Mouse (Mus musculus): Measurements from ENCODE around the gene Zfp771. TPM values are rescaled to one million over a fixed set of nuclear protein-coding genes. Genes with fewer than 3 reads are reported as not detected.

Zfp771 gene
- polyA plus RNA-seq, 1 experiment = 118 TPM

- no peak; the same call in 1 of the 2 replicates for TF ChIP-seq POLR2A (IDR thresholded peaks at IDR 0.05; ENCODE audit: low read depth, low read length)
- TF ChIP-seq CTCF (IDR thresholded peaks at IDR 0.05; ENCODE audit: extremely low read depth, insufficient read length, insufficient replicate concordance, low read depth, low read length) = no peak
- peak overlapping the region; percentile 61 for H3K27ac ChIP-seq (ENCODE audit: insufficient read depth, low read depth, low read length)
- WGBS = under 1% methylated on average over 136 of the region's 136 CpGs
- peak overlapping the region; percentile 81 for H3K4me3 ChIP-seq (ENCODE audit: low read depth, low read length)
- H3K27me3 ChIP-seq (ENCODE audit: control insufficient read depth, insufficient read depth, low read length) = no peaks in the 10 kb centered on the region
- H3K36me3 ChIP-seq (ENCODE audit: control insufficient read depth, insufficient read depth, low read length) = no peaks in the 10 kb centered on the region; the same call in 1 of the 2 replicates
- no peaks in the 10 kb centered on the region; the same call in 1 of the 2 replicates for H3K4me1 ChIP-seq (ENCODE audit: control insufficient read depth, insufficient read depth, insufficient read length, low read length)
Measured at GRCm38 (mm10) chr7:127253821-127254769, 10.0 kb downstream of the Zfp771 start.

DNA sequence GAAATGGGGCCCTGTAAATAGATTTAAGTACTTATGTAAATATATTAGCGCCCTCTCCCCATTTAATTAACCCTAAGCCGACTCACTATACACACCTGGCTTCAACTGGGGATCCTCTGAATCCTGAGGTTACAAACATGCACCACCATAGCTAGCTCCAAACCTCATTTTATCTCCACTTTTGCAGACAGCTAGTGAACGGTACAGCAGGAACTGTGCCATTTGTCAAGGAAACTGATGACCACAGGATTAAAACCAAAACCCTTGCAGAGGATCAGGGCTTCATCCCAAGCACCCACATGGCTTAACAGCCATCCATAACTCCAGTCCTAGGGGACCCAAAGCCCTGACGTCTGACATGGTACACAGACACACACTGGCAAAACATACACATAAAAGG is 10.9 kb downstream of the Zfp771 start:
- no peaks in the 10 kb centered on the region for H3K27me3 ChIP-seq (ENCODE audit: control insufficient read depth, insufficient read depth, low read length)
- WGBS = 17% methylated on average over 4 of the region's 4 CpGs
- TF ChIP-seq CTCF (IDR thresholded peaks at IDR 0.05; ENCODE audit: extremely low read depth, insufficient read length, insufficient replicate concordance, low read depth, low read length) (no peak), POLR2A (IDR thresholded peaks at IDR 0.05; ENCODE audit: low read depth, low read length) (no peak)
- H3K4me3 ChIP-seq (ENCODE audit: low read depth, low read length) = no peak overlapping the region
- H3K4me1 ChIP-seq (ENCODE audit: control insufficient read depth, insufficient read depth, insufficient read length, low read length) = peaks cover 5% of the 10 kb centered on the region; the same call in 1 of the 2 replicates
- H3K36me3 ChIP-seq (ENCODE audit: control insufficient read depth, insufficient read depth, low read length) = no peaks in the 10 kb centered on the region; the same call in 1 of the 2 replicates
- no peak overlapping the region for H3K27ac ChIP-seq (ENCODE audit: insufficient read depth, low read depth, low read length)

DNA sequence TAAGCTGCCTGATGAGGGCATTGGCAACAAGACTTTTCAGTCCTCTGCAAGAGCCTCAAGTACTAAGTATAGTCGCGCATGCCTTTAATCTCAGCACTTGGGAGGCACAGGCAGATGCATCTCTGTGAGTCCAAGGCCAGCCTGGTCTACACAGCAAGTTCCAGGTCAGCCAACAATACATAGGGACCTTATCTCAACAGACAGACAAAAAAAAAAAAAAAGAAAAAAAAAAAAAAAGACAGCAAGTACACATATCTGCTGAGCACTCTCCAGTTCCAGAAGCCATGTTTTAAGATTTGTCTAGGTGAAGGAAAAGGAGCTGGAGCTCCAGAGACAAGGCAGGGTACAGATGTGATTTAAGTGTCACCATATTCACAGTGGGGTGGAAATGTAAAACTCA is 11.9 kb downstream of the Zfp771 start:
- TF ChIP-seq POLR2A (IDR thresholded peaks at IDR 0.05; ENCODE audit: low read depth, low read length) = no peak
- no peak for TF ChIP-seq CTCF (IDR thresholded peaks at IDR 0.05; ENCODE audit: extremely low read depth, insufficient read length, insufficient replicate concordance, low read depth, low read length)
- no peak overlapping the region for H3K4me3 ChIP-seq (ENCODE audit: low read depth, low read length)
- peaks cover 7% of the 10 kb centered on the region; the same call in 1 of the 2 replicates for H3K4me1 ChIP-seq (ENCODE audit: control insufficient read depth, insufficient read depth, insufficient read length, low read length)
- H3K36me3 ChIP-seq (ENCODE audit: control insufficient read depth, insufficient read depth, low read length) = no peaks in the 10 kb centered on the region
- H3K27me3 ChIP-seq (ENCODE audit: control insufficient read depth, insufficient read depth, low read length) = no peaks in the 10 kb centered on the region
- 91% methylated on average over 2 of the region's 2 CpGs for WGBS
- no peak overlapping the region for H3K27ac ChIP-seq (ENCODE audit: insufficient read depth, low read depth, low read length)

- Histone ChIP-seq H3K27ac (ENCODE audit: insufficient read depth, low read depth, low read length) (no peak overlapping the region), H3K27me3 (ENCODE audit: control insufficient read depth, insufficient read depth, low read length) (no peaks in the 10 kb centered on the region), H3K4me3 (ENCODE audit: low read depth, low read length) (no peak overlapping the region), H3K4me1 (ENCODE audit: control insufficient read depth, insufficient read depth, insufficient read length, low read length) (peaks cover 9% of the 10 kb centered on the region; the same call in 1 of the 2 replicates), H3K36me3 (ENCODE audit: control insufficient read depth, insufficient read depth, low read length) (no peaks in the 10 kb centered on the region)
- no peak for TF ChIP-seq POLR2A (IDR thresholded peaks at IDR 0.05; ENCODE audit: low read depth, low read length)
- no peak for TF ChIP-seq CTCF (IDR thresholded peaks at IDR 0.05; ENCODE audit: extremely low read depth, insufficient read length, insufficient replicate concordance, low read depth, low read length)
- WGBS = 85% methylated on average over 5 of the region's 5 CpGs
Measured at GRCm38 (mm10) chr7:127256518-127256917, 12.4 kb downstream of the Zfp771 start.

DNA sequence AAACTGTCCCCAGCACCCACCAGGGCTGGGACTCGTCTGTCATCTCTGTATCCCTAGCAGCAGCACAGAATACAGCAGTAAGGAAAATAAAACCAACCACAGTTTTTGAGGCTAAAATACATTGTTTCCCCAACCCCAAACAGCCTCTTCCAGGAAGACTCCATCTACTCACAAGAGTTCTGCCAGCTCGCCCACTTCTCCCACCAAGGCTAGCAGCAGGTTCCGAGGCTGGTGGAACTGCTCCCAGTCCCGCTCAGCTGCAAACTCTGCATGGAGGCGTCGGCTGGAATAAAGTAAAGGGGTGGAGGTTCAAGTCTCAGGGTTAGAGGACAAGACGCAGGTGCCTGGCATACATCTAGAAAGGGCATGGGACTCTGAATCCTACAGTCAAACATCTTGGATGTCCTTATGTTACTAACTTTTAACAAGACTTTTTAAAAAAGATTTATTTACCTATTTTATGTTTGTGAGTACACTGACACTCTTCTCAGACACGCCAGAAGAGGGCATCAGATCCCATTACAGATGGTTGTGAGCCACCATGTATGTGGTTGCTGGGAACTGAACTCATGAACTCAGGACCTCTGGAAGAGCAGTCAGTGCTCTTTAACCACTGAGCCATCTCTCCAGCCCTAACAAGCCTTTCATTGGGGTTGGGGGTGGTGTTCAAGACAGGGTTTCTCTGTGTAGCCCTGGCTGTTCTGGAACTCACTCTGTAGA is 15.3 kb downstream of the Zfp771 start:
- 0 out of 2 replicates have a peak overlapping the region, but pooled peaks have one; percentile 97 for H3K4me3 ChIP-seq (ENCODE audit: low read depth, low read length)
- no peak overlapping the region for H3K27ac ChIP-seq (ENCODE audit: insufficient read depth, low read depth, low read length)
- 52% methylated on average over 8 of the region's 8 CpGs for WGBS
- H3K27me3 ChIP-seq (ENCODE audit: control insufficient read depth, insufficient read depth, low read length) = no peaks in the 10 kb centered on the region
- H3K36me3 ChIP-seq (ENCODE audit: control insufficient read depth, insufficient read depth, low read length) = no peaks in the 10 kb centered on the region
- peaks cover 9% of the 10 kb centered on the region; the same call in 1 of the 2 replicates for H3K4me1 ChIP-seq (ENCODE audit: control insufficient read depth, insufficient read depth, insufficient read length, low read length)
- TF ChIP-seq CTCF (IDR thresholded peaks at IDR 0.05; ENCODE audit: extremely low read depth, insufficient read length, insufficient replicate concordance, low read depth, low read length) (no peak), POLR2A (IDR thresholded peaks at IDR 0.05; ENCODE audit: low read depth, low read length) (no peak)

GRCm38 (mm10) chr7:127260309-127261111 is 16.4 kb downstream of the Zfp771 start, which contains the start of gene Dctpp1:
Gene Dctpp1 (minus strand): TSS chr7:127260709.
- Histone ChIP-seq H3K27ac (ENCODE audit: insufficient read depth, low read depth, low read length) (peak within 1 kb of the TSS; percentile 12; the same call in 1 of the 2 replicates), H3K36me3 (ENCODE audit: control insufficient read depth, insufficient read depth, low read length) (no peaks in the 10 kb centered on the region), H3K27me3 (ENCODE audit: control insufficient read depth, insufficient read depth, low read length) (no peaks in the 10 kb centered on the region), H3K4me3 (ENCODE audit: low read depth, low read length) (peak within 1 kb of the TSS; percentile 97), H3K4me1 (ENCODE audit: control insufficient read depth, insufficient read depth, insufficient read length, low read length) (peaks cover 9% of the 10 kb centered on the region; the same call in 1 of the 2 replicates)
- WGBS = under 1% methylated on average over 50 of the region's 50 CpGs
- TF ChIP-seq CTCF (IDR thresholded peaks at IDR 0.05; ENCODE audit: extremely low read depth, insufficient read length, insufficient replicate concordance, low read depth, low read length) (peak; percentile 91), POLR2A (IDR thresholded peaks at IDR 0.05; ENCODE audit: low read depth, low read length) (peak; percentile 71; the same call in 1 of the 2 replicates)

All from small intestine, adult 2 months (tissue).